Mouse (Mus musculus): ENCODE data around the gene Tmem88. TPM values are rescaled to one million over a fixed set of nuclear protein-coding genes. Genes with fewer than 3 reads are reported as not detected.

The Tmem88 gene
- polyA plus RNA-seq, 1 experiment from 2014 or later: 13.6 TPM

Other genes with a start within 250 kb of the Tmem88 start
- gene Alox12b, start 241.2 kb downstream of the Tmem88 start, polyA plus RNA-seq (2014; fragmentation: Nextera tagmentation; extraction: Ambion mirVana): 0.20 and 0.27 TPM in 2 replicates
- not detected in 2 replicates for gene Alox8, start 200.4 kb downstream of the Tmem88 start, polyA plus RNA-seq (2014; fragmentation: Nextera tagmentation; extraction: Ambion mirVana)
- 0.06 TPM in 1 of 2 replicates, not detected in the other for gene Gucy2e, start 161.2 kb downstream of the Tmem88 start, polyA plus RNA-seq (2014; fragmentation: Nextera tagmentation; extraction: Ambion mirVana)
- gene Cntrob, start 74.5 kb downstream of the Tmem88 start, polyA plus RNA-seq (2014; fragmentation: Nextera tagmentation; extraction: Ambion mirVana): 16.9 and 19.3 TPM in 2 replicates
- 184 and 204 TPM in 2 replicates for gene Trappc1, start 74.3 kb downstream of the Tmem88 start, polyA plus RNA-seq (2014; fragmentation: Nextera tagmentation; extraction: Ambion mirVana)
- gene Kcnab3, start 72.0 kb downstream of the Tmem88 start, polyA plus RNA-seq (2014; fragmentation: Nextera tagmentation; extraction: Ambion mirVana): 0.85 and 2.2 TPM in 2 replicates
- 23.7 and 25.2 TPM in 2 replicates for gene Rnf227, start 57.8 kb downstream of the Tmem88 start, polyA plus RNA-seq (2014; fragmentation: Nextera tagmentation; extraction: Ambion mirVana)
- gene Chd3, start 28.8 kb downstream of the Tmem88 start, polyA plus RNA-seq (2014; fragmentation: Nextera tagmentation; extraction: Ambion mirVana): 48.0 and 52.1 TPM in 2 replicates
- 123 and 135 TPM in 2 replicates for gene Naa38, start 2.7 kb downstream of the Tmem88 start, polyA plus RNA-seq (2014; fragmentation: Nextera tagmentation; extraction: Ambion mirVana)
- gene Cyb5d1, start 2.6 kb downstream of the Tmem88 start, polyA plus RNA-seq (2014; fragmentation: Nextera tagmentation; extraction: Ambion mirVana): 33.3 TPM in 2 replicates
- 25.9 and 26.2 TPM in 2 replicates for gene Kdm6b, start 15.4 kb upstream of the Tmem88 start, polyA plus RNA-seq (2014; fragmentation: Nextera tagmentation; extraction: Ambion mirVana)
- 1.5 and 2.1 TPM in 2 replicates for gene Dnah2, start 150.9 kb upstream of the Tmem88 start, polyA plus RNA-seq (2014; fragmentation: Nextera tagmentation; extraction: Ambion mirVana)
- 11.2 and 11.3 TPM in 2 replicates for gene Efnb3, start 162.0 kb upstream of the Tmem88 start, polyA plus RNA-seq (2014; fragmentation: Nextera tagmentation; extraction: Ambion mirVana)
- gene Wrap53, start 182.0 kb upstream of the Tmem88 start, polyA plus RNA-seq (2014; fragmentation: Nextera tagmentation; extraction: Ambion mirVana): 40.2 and 40.9 TPM in 2 replicates
- gene Trp53, start 182.1 kb upstream of the Tmem88 start, polyA plus RNA-seq (2014; fragmentation: Nextera tagmentation; extraction: Ambion mirVana): 200 and 215 TPM in 2 replicates
- gene Atp1b2, start 207.7 kb upstream of the Tmem88 start, polyA plus RNA-seq (2014; fragmentation: Nextera tagmentation; extraction: Ambion mirVana): 5.2 and 6.0 TPM in 2 replicates
- 0.14 TPM in 1 of 2 replicates, not detected in the other for gene Shbg, start 219.7 kb upstream of the Tmem88 start, polyA plus RNA-seq (2014; fragmentation: Nextera tagmentation; extraction: Ambion mirVana)
- 15.0 and 19.4 TPM in 2 replicates for gene Sat2, start 223.8 kb upstream of the Tmem88 start, polyA plus RNA-seq (2014; fragmentation: Nextera tagmentation; extraction: Ambion mirVana)
- gene Fxr2, start 234.8 kb upstream of the Tmem88 start, polyA plus RNA-seq (2014; fragmentation: Nextera tagmentation; extraction: Ambion mirVana): 24.3 and 30.9 TPM in 2 replicates